Comparison of ENCODE assay signal across 8 mouse cellular contexts in genomic region chr19:5085145-5085863, GRCm38 (mm10). TPM values are rescaled to one million over a fixed set of nuclear protein-coding genes. Genes with fewer than 3 reads are reported as not detected.
DNase-seq lines count a peak whose midpoint lies in the region; ATAC-seq and TF ChIP-seq lines count a peak whose summit lies in the region.

TSS of gene Tmem151a (minus strand) at chr19:5085531.

- no peak for TF ChIP-seq CTCF in lung, adult 2 months (IDR thresholded peaks at IDR 0.05; ENCODE audit: insufficient read depth, low read length)
- no peak for TF ChIP-seq CTCF in small intestine, adult 2 months (IDR thresholded peaks at IDR 0.05; ENCODE audit: extremely low read depth, insufficient read length, insufficient replicate concordance, low read depth, low read length)

- peak within 1 kb of the TSS; percentile 79 for H3K4me2 ChIP-seq in forebrain, embryonic 14.5 days (ENCODE audit: low read length)
- H3K4me2 ChIP-seq in kidney, embryonic 16.5 days (replicated peaks; ENCODE audit: low read depth, low read length): peak within 1 kb of the TSS; percentile 75
- H3K4me2 ChIP-seq in liver, embryonic 13.5 days: peak within 1 kb of the TSS; percentile 84

- peaks cover 5% of the 10 kb centered on the region for H3K4me1 ChIP-seq in lung, adult 2 months (ENCODE audit: control insufficient read depth, insufficient read depth, low read length)
- H3K4me1 ChIP-seq in forebrain, embryonic 14.5 days (ENCODE audit: control insufficient read depth, insufficient read depth, low read length): peaks cover 16% of the 10 kb centered on the region
- peaks cover 23% of the 10 kb centered on the region for H3K4me1 ChIP-seq in kidney, embryonic 16.5 days (ENCODE audit: insufficient read depth, low read length)
- H3K4me1 ChIP-seq in liver, embryonic 13.5 days (replicated peaks): peaks cover 34% of the 10 kb centered on the region
- H3K4me1 ChIP-seq in small intestine, adult 2 months (ENCODE audit: control insufficient read depth, insufficient read depth, insufficient read length, low read length): peaks cover 22% of the 10 kb centered on the region

- peak within 1 kb of the TSS; percentile 63 for H3K9ac ChIP-seq in forebrain, embryonic 14.5 days (ENCODE audit: low read length)
- peak within 1 kb of the TSS; percentile 53; the same call in 1 of the 2 replicates for H3K9ac ChIP-seq in kidney, embryonic 16.5 days (replicated peaks; ENCODE audit: low read length)
- peak within 1 kb of the TSS; percentile 22; the same call in 1 of the 2 replicates for H3K9ac ChIP-seq in liver, embryonic 13.5 days

- TF ChIP-seq POLR2A in lung, adult 2 months (IDR thresholded peaks at IDR 0.05; ENCODE audit: borderline replicate concordance, extremely low read depth, low read depth, low read length): no peak
- TF ChIP-seq POLR2A in small intestine, adult 2 months (IDR thresholded peaks at IDR 0.05; ENCODE audit: low read depth, low read length): no peak

- ATAC-seq in forebrain, embryonic 14.5 days: no peak
- no peak for ATAC-seq in kidney, embryonic 16.5 days (ENCODE audit: low FRiP score, low TSS enrichment)
- ATAC-seq in liver, embryonic 13.5 days (ENCODE audit: low read depth): no peak

- WGBS in lung, adult 2 months: under 1% methylated on average over 68 of the region's 69 CpGs
- WGBS in forebrain, embryonic 14.5 days: 1% methylated on average over 66 of the region's 69 CpGs
- WGBS in kidney, embryonic 16.5 days: under 1% methylated on average over 57 of the region's 69 CpGs
- 2% methylated on average over 67 of the region's 69 CpGs for WGBS in liver, embryonic 13.5 days (ENCODE audit: insufficient replicate concordance)
- under 1% methylated on average over 68 of the region's 69 CpGs for WGBS in small intestine, adult 2 months

- peak within 1 kb of the TSS; percentile 52 for H3K4me3 ChIP-seq in lung, adult 2 months (replicated peaks; ENCODE audit: extremely low read depth, low read depth, low read length)
- H3K4me3 ChIP-seq in forebrain, embryonic 14.5 days (ENCODE audit: low read depth, low read length): peak within 1 kb of the TSS; percentile 46
- H3K4me3 ChIP-seq in kidney, embryonic 16.5 days (ENCODE audit: low read length): peak within 1 kb of the TSS; percentile 52
- H3K4me3 ChIP-seq in liver, embryonic 13.5 days (replicated peaks): peak within 1 kb of the TSS; percentile 62
- H3K4me3 ChIP-seq in small intestine, adult 2 months (ENCODE audit: low read depth, low read length): peak within 1 kb of the TSS; percentile 68

- no peak within 1 kb of the TSS for H3K27ac ChIP-seq in forebrain, embryonic 14.5 days (ENCODE audit: low read depth, low read length)
- no peak within 1 kb of the TSS for H3K27ac ChIP-seq in kidney, embryonic 16.5 days (ENCODE audit: low read length)
- no peak within 1 kb of the TSS for H3K27ac ChIP-seq in liver, embryonic 13.5 days
- no peak within 1 kb of the TSS for H3K27ac ChIP-seq in small intestine, adult 2 months (ENCODE audit: insufficient read depth, low read depth, low read length)

- H3K27me3 ChIP-seq in forebrain, embryonic 14.5 days (replicated peaks; ENCODE audit: control insufficient read depth, insufficient read depth, low read length): peaks cover 56% of the 10 kb centered on the region
- peaks cover 63% of the 10 kb centered on the region for H3K27me3 ChIP-seq in kidney, embryonic 16.5 days (ENCODE audit: insufficient read depth, low read length)
- peaks cover 72% of the 10 kb centered on the region for H3K27me3 ChIP-seq in liver, embryonic 13.5 days
- peaks cover 34% of the 10 kb centered on the region for H3K27me3 ChIP-seq in small intestine, adult 2 months (ENCODE audit: control insufficient read depth, insufficient read depth, low read length)

- H3K36me3 ChIP-seq in forebrain, embryonic 14.5 days (ENCODE audit: control insufficient read depth, insufficient read depth, low read length): peaks cover 1% of the 10 kb centered on the region
- peaks cover 9% of the 10 kb centered on the region for H3K36me3 ChIP-seq in kidney, embryonic 16.5 days (ENCODE audit: insufficient read depth, low read length)
- H3K36me3 ChIP-seq in liver, embryonic 13.5 days: peaks cover 6% of the 10 kb centered on the region
- H3K36me3 ChIP-seq in small intestine, adult 2 months (ENCODE audit: control insufficient read depth, insufficient read depth, low read length): peaks cover 3% of the 10 kb centered on the region; the same call in 1 of the 2 replicates

- DNase-seq in lung, adult 2 months: peak; percentile 49
- DNase-seq in lung, postnatal 25 days (ENCODE audit: low spot score): no peak
- peak; percentile 87 for DNase-seq in brain, adult 2 months (ENCODE audit: low read depth, low spot score)
- no peak for DNase-seq in forebrain, embryonic 14.5 days (ENCODE audit: low spot score)
- no peak for DNase-seq in liver, embryonic 13.5 days
- no peak for DNase-seq in frontal cortex, postnatal 25 days (ENCODE audit: low spot score in 2 of 2)

- H3K9me3 ChIP-seq in forebrain, embryonic 14.5 days (replicated peaks; ENCODE audit: control insufficient read depth, low read length): no peaks in the 10 kb centered on the region
- H3K9me3 ChIP-seq in kidney, embryonic 16.5 days (ENCODE audit: low read length): no peaks in the 10 kb centered on the region
- no peaks in the 10 kb centered on the region for H3K9me3 ChIP-seq in liver, embryonic 13.5 days (replicated peaks)

RNA-seq across cellular contexts. Expression of gene Tmem151a, which starts in this region (rescaled TPM):
- polyA plus RNA-seq in lung, adult 2 months (2012; rRNA removed): 10.7 and 11.8 TPM in 2 replicates
- polyA plus RNA-seq in forebrain, embryonic 14.5 days (2014; fragmentation: Nextera tagmentation; extraction: Ambion mirVana): 5.4 and 7.5 TPM in 2 replicates
- polyA plus RNA-seq in kidney, embryonic 16.5 days (2015; fragmentation: Nextera tagmentation; extraction: Ambion mirVana): 1.6 and 1.8 TPM in 2 replicates
- polyA plus RNA-seq in liver, embryonic 13.5 days (2015; fragmentation: Nextera tagmentation; extraction: Ambion mirVana): 0.49 and 0.89 TPM in 2 replicates
- polyA plus RNA-seq in small intestine, adult 2 months (2012; rRNA removed): 3.5 and 8.1 TPM in 2 replicates

Comparison
In these comparisons a context has a peak if more than half of its experiments do, and no peak if none do; other contexts are left out.
1. DNase-seq: peak in lung, adult 2 months (single experiment) and brain, adult 2 months (single experiment); none in lung, postnatal 25 days (single experiment), forebrain, embryonic 14.5 days (single experiment), liver, embryonic 13.5 days (single experiment) and frontal cortex, postnatal 25 days (0 of 2).
2. Peak in every context shown above with its lines, with median percentiles within 50 percentile points of each other: H3K4me3 ChIP-seq, H3K4me2 ChIP-seq and H3K9ac ChIP-seq.